Mouse (Mus musculus): Measurements from ENCODE around the gene Pigv. TPM values are rescaled to one million over a fixed set of nuclear protein-coding genes. Genes with fewer than 3 reads are reported as not detected.
"Not testable (repeated sequence)": the region's sequence is repeated elsewhere in the genome, so short reads cannot be mapped to it uniquely, and the experiment has no call there.

The Pigv gene
- polyA plus RNA-seq, 1 experiment = 14.5 TPM

GRCm38 (mm10) chr4:133657829-133658458 is 14.5 kb downstream of the Pigv start:
- TF ChIP-seq POLR2A (IDR thresholded peaks at IDR 0.05; ENCODE audit: low read depth, low read length) = no peak
- no peak for TF ChIP-seq CTCF (IDR thresholded peaks at IDR 0.05; ENCODE audit: extremely low read depth, insufficient read depth, insufficient read length, insufficient replicate concordance)
- Histone ChIP-seq H3K4me1 (ENCODE audit: control insufficient read depth, insufficient read depth, insufficient read length) (peaks cover 25% of the 10 kb centered on the region; the same call in 1 of the 2 replicates), H3K27me3 (ENCODE audit: control insufficient read depth, insufficient read depth, low read length) (no peaks in the 10 kb centered on the region), H3K27ac (ENCODE audit: insufficient read depth, low read length) (peak overlapping the region; percentile 49), H3K4me3 (ENCODE audit: extremely low read depth, insufficient read depth, insufficient read length) (no peak overlapping the region), H3K36me3 (ENCODE audit: control insufficient read depth, insufficient read depth, low read length) (no peaks in the 10 kb centered on the region)
- DNase-seq (ENCODE audit: low read depth in 1 of 2, low spot score in 2 of 2) = no peak
- 89% methylated on average over 5 of the region's 5 CpGs for WGBS

DNA sequence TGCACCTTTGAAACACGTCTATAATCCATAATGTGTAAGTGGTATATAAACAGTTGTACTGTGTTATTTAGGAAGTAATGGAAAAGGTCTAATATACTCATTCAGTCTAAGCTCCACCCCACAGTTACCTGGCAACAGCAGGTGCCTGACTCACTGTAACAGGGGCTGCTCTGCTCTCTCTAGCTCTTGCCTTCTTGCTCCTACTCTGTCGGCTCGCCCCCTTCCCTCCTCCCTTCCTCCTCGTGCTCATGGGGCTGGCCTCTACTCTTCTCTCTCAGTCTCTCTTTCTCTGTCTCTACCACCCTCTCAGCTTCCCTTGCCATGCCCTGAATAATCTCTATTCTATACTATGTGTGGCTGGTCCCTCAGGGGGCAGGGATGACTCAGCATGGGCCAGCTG is 15.4 kb downstream of the Pigv start:
- 34% methylated on average over 4 of the region's 4 CpGs for WGBS
- TF ChIP-seq CTCF (IDR thresholded peaks at IDR 0.05; ENCODE audit: extremely low read depth, insufficient read depth, insufficient read length, insufficient replicate concordance) = no peak
- no peak for TF ChIP-seq POLR2A (IDR thresholded peaks at IDR 0.05; ENCODE audit: low read depth, low read length)
- DNase-seq (ENCODE audit: low read depth in 1 of 2, low spot score in 2 of 2) = no peak
- H3K4me1 ChIP-seq (ENCODE audit: control insufficient read depth, insufficient read depth, insufficient read length) = peaks cover 22% of the 10 kb centered on the region; the same call in 1 of the 2 replicates
- no peaks in the 10 kb centered on the region for H3K36me3 ChIP-seq (ENCODE audit: control insufficient read depth, insufficient read depth, low read length)
- H3K4me3 ChIP-seq (ENCODE audit: extremely low read depth, insufficient read depth, insufficient read length) = no peak overlapping the region
- H3K27ac ChIP-seq (ENCODE audit: insufficient read depth, low read length) = peak overlapping the region; percentile 47; the same call in 1 of the 2 replicates
- H3K27me3 ChIP-seq (ENCODE audit: control insufficient read depth, insufficient read depth, low read length) = no peaks in the 10 kb centered on the region

DNA sequence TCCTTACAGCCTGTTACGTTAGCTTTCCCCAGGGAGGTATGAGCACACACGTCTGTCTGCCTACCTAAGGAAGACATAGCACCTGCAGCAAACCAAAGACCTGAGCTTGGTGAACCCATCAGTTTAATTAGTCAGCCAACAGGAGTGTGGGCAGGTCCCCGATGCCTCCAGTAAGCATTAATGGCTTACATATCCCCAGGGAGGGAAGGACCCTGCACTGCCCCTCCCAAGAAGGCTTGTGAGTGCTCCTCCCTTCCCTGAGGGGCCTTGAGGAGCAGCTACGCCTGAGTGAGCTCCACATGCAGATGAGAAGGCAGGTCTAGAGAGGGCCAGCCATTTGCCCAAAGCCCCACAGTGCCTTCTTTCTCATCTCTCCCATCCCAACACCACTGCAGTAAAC is 16.2 kb downstream of the Pigv start:
- TF ChIP-seq CTCF (IDR thresholded peaks at IDR 0.05; ENCODE audit: extremely low read depth, insufficient read depth, insufficient read length, insufficient replicate concordance) (no peak), POLR2A (IDR thresholded peaks at IDR 0.05; ENCODE audit: low read depth, low read length) (no peak)
- DNase-seq (ENCODE audit: low read depth in 1 of 2, low spot score in 2 of 2) = no peak
- no peaks in the 10 kb centered on the region for H3K36me3 ChIP-seq (ENCODE audit: control insufficient read depth, insufficient read depth, low read length)
- H3K27ac ChIP-seq (ENCODE audit: insufficient read depth, low read length) = peak overlapping the region; percentile 73
- peaks cover 22% of the 10 kb centered on the region; the same call in 1 of the 2 replicates for H3K4me1 ChIP-seq (ENCODE audit: control insufficient read depth, insufficient read depth, insufficient read length)
- H3K4me3 ChIP-seq (ENCODE audit: extremely low read depth, insufficient read depth, insufficient read length) = no peak overlapping the region
- no peaks in the 10 kb centered on the region for H3K27me3 ChIP-seq (ENCODE audit: control insufficient read depth, insufficient read depth, low read length)
- WGBS = 43% methylated on average over 4 of the region's 4 CpGs

DNA sequence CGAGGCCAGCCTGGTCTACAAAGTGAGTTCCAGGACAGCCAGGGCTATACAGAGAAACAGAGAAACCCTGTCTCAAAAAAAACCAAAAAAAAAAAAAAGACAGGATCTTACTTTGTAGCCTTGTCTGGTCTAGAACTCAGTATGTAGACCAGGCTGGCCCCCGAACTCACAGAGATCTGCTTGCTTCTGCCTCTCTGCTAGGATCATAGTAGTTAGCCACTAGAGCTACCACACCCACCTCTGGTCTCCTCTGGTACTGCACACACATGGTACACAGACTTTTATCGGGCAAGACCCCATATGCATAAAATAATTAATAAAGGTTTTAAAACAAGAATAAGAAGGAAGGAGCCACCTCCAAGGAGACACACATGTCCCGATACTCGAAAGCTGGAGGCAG is 18.4 kb downstream of the Pigv start:
- H3K4me3 ChIP-seq (ENCODE audit: extremely low read depth, insufficient read depth, insufficient read length); DNase-seq (ENCODE audit: low read depth in 1 of 2, low spot score in 2 of 2); H3K36me3 ChIP-seq (ENCODE audit: control insufficient read depth, insufficient read depth, low read length); H3K27ac ChIP-seq (ENCODE audit: insufficient read depth, low read length); H3K27me3 ChIP-seq (ENCODE audit: control insufficient read depth, insufficient read depth, low read length): not testable (repeated sequence)
- 91% methylated on average over 5 of the region's 5 CpGs for WGBS
- peaks cover 18% of the 10 kb centered on the region; the same call in 1 of the 2 replicates for H3K4me1 ChIP-seq (ENCODE audit: control insufficient read depth, insufficient read depth, insufficient read length)

- Histone ChIP-seq H3K36me3 (ENCODE audit: control insufficient read depth, insufficient read depth, low read length) (no peaks in the 10 kb centered on the region), H3K4me3 (ENCODE audit: extremely low read depth, insufficient read depth, insufficient read length) (no peak overlapping the region), H3K27ac (ENCODE audit: insufficient read depth, low read length) (no peak overlapping the region), H3K4me1 (ENCODE audit: control insufficient read depth, insufficient read depth, insufficient read length) (peaks cover 10% of the 10 kb centered on the region; the same call in 1 of the 2 replicates), H3K27me3 (ENCODE audit: control insufficient read depth, insufficient read depth, low read length) (no peaks in the 10 kb centered on the region)
- WGBS = 88% methylated on average over 10 of the region's 10 CpGs
- no peak for TF ChIP-seq CTCF (IDR thresholded peaks at IDR 0.05; ENCODE audit: extremely low read depth, insufficient read depth, insufficient read length, insufficient replicate concordance)
- TF ChIP-seq POLR2A (IDR thresholded peaks at IDR 0.05; ENCODE audit: low read depth, low read length) = no peak
- no peak for DNase-seq (ENCODE audit: low read depth in 1 of 2, low spot score in 2 of 2)
Observed at GRCm38 (mm10) chr4:133652746-133653145, 19.7 kb downstream of the Pigv start.

GRCm38 (mm10) chr4:133651986-133652385 is 20.5 kb downstream of the Pigv start:
- TF ChIP-seq POLR2A (IDR thresholded peaks at IDR 0.05; ENCODE audit: low read depth, low read length) = no peak
- no peak for TF ChIP-seq CTCF (IDR thresholded peaks at IDR 0.05; ENCODE audit: extremely low read depth, insufficient read depth, insufficient read length, insufficient replicate concordance)
- 68% methylated on average over 4 of the region's 4 CpGs for WGBS
- no peaks in the 10 kb centered on the region for H3K27me3 ChIP-seq (ENCODE audit: control insufficient read depth, insufficient read depth, low read length)

DNA sequence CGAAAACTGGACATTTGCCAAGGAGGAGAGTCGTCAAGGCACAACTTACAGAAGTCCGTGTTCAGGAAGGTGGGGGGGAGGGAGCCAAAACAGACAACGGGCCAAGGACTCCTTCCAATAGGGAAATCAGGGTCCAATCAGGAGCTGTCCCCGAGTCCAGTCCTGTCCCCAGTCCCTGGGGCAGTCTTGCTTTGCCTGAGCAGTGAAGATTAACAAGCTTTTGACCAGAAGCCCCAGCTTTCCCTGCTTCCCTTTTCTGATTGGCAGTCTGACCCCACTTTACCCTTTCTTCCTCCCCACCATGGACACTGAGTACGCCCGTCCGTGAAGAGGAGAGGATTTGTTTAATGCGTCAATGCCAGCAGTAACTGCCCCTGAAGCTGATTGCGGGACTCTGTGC is 21.0 kb downstream of the Pigv start:
- Histone ChIP-seq H3K4me1 (ENCODE audit: control insufficient read depth, insufficient read depth, insufficient read length) (peaks cover 2% of the 10 kb centered on the region; the same call in 1 of the 2 replicates), H3K4me3 (ENCODE audit: extremely low read depth, insufficient read depth, insufficient read length) (no peak overlapping the region), H3K36me3 (ENCODE audit: control insufficient read depth, insufficient read depth, low read length) (no peaks in the 10 kb centered on the region), H3K27me3 (ENCODE audit: control insufficient read depth, insufficient read depth, low read length) (no peaks in the 10 kb centered on the region), H3K27ac (ENCODE audit: insufficient read depth, low read length) (no peak overlapping the region)
- 50% methylated on average over 10 of the region's 10 CpGs for WGBS
- TF ChIP-seq POLR2A (IDR thresholded peaks at IDR 0.05; ENCODE audit: low read depth, low read length) (no peak), CTCF (IDR thresholded peaks at IDR 0.05; ENCODE audit: extremely low read depth, insufficient read depth, insufficient read length, insufficient replicate concordance) (no peak)
- DNase-seq (ENCODE audit: low read depth in 1 of 2, low spot score in 2 of 2) = no peak

More at GRCm38 (mm10) chr4:133651986-133652385, 20.5 kb downstream of the Pigv start:
- Histone ChIP-seq H3K4me1 (ENCODE audit: control insufficient read depth, insufficient read depth, insufficient read length) (peaks cover 5% of the 10 kb centered on the region; the same call in 1 of the 2 replicates), H3K4me3 (ENCODE audit: extremely low read depth, insufficient read depth, insufficient read length) (no peak overlapping the region), H3K36me3 (ENCODE audit: control insufficient read depth, insufficient read depth, low read length) (no peaks in the 10 kb centered on the region), H3K27ac (ENCODE audit: insufficient read depth, low read length) (no peak overlapping the region)
- no peak for DNase-seq (ENCODE audit: low read depth in 1 of 2, low spot score in 2 of 2)

Data from spleen, adult 2 months (tissue).